Mouse (Mus musculus): ENCODE data around the gene Ces1c. TPM values are rescaled to one million over a fixed set of nuclear protein-coding genes. Genes with fewer than 3 reads are reported as not detected.

Ces1c gene
- total and polyA plus RNA-seq, 3 experiments = not detected

- no peak for TF ChIP-seq POLR2A (IDR thresholded peaks at IDR 0.05; ENCODE audit: low read depth, low read length)
Measured at GRCm38 (mm10) chr8:93151401-93151800, 20.3 kb upstream of the Ces1c start (continued).

- no peak overlapping the region for H3K9ac ChIP-seq (ENCODE audit: insufficient read depth, low read depth)
- in situ Hi-C loops (cut with MboI; ENCODE audit: low pct_ligation_motif_present, low pct_unique_long_range_greater_than_20kb, low sequenced_read_pairs) (no loop called here), dilution Hi-C loops (cut with MboI; ENCODE audit: extremely low pct_ligation_motif_present, extremely low pct_unique_long_range_greater_than_20kb, low sequenced_read_pairs) (no loop called here)
- H3K4me1 ChIP-seq (ENCODE audit: control insufficient read depth in 1 of 2, insufficient read depth in 2 of 2) = no peaks in the 10 kb centered on the region
- no peak for DNase-seq (ENCODE audit: extremely low read depth)
- no peak overlapping the region for H3K27ac ChIP-seq (ENCODE audit: insufficient read depth, low read depth)
- TF ChIP-seq IRF4 (IDR thresholded peaks at IDR 0.05; ENCODE audit: low read depth, low read length) (no peak), TBP (conservative IDR thresholded peaks at IDR 0.05; ENCODE audit: low read depth, low read length) (no peak), GABPA (IDR thresholded peaks at IDR 0.05; ENCODE audit: insufficient replicate concordance, low read depth, low read length) (no peak), HCFC1 (IDR thresholded peaks at IDR 0.05; ENCODE audit: low read depth, low read length) (no peak), KAT2A (IDR thresholded peaks at IDR 0.05; ENCODE audit: insufficient replicate concordance, low read length) (no peak), EP300 (IDR thresholded peaks at IDR 0.05; ENCODE audit: low read length) (no peak), MEF2A (IDR thresholded peaks at IDR 0.05; ENCODE audit: borderline replicate concordance, low read depth, low read length) (no peak), MYC (IDR thresholded peaks at IDR 0.05; ENCODE audit: low read depth, low read length) (no peak), ELF1 (IDR thresholded peaks at IDR 0.05; ENCODE audit: low read depth, low read length) (no peak), USF1 (IDR thresholded peaks at IDR 0.05; ENCODE audit: low read depth, low read length) (no peak), MXI1 (IDR thresholded peaks at IDR 0.05; ENCODE audit: low read depth, low read length) (no peak), UBTF (IDR thresholded peaks at IDR 0.05; ENCODE audit: low read depth, low read length) (no peak)
- peaks cover 9% of the 10 kb centered on the region for H3K27me3 ChIP-seq (replicated peaks)
- H3K4me3 ChIP-seq (replicated peaks in 1 of 3; ENCODE audit: low read depth in 2 of 3, low read length in 2 of 3, poor library complexity in 1 of 3) = no peak overlapping the region
- H3K4me2 ChIP-seq (ENCODE audit: insufficient read depth, low read depth, poor library complexity, severe bottlenecking) = no peak overlapping the region
- no peaks in the 10 kb centered on the region for H3K79me2 ChIP-seq (replicated peaks; ENCODE audit: control insufficient read depth, extremely low read depth, insufficient read depth, poor library complexity, severe bottlenecking)
- H3K36me3 ChIP-seq (replicated peaks in 1 of 2; ENCODE audit: control insufficient read depth in 1 of 2, insufficient read depth in 1 of 2, low read length in 1 of 2) = no peaks in the 10 kb centered on the region
- H3K9me3 ChIP-seq (replicated peaks; ENCODE audit: low read length) = no peaks in the 10 kb centered on the region
Measured at GRCm38 (mm10) chr8:93147331-93147730, 16.2 kb upstream of the Ces1c start.

GRCm38 (mm10) chr8:93140696-93141095, 9.6 kb upstream of the Ces1c start:
- Histone ChIP-seq H3K79me2 (replicated peaks; ENCODE audit: control insufficient read depth, extremely low read depth, insufficient read depth, poor library complexity, severe bottlenecking) (no peaks in the 10 kb centered on the region), H3K4me2 (ENCODE audit: insufficient read depth, low read depth, poor library complexity, severe bottlenecking) (no peak overlapping the region), H3K4me3 (replicated peaks in 1 of 3; ENCODE audit: low read depth in 2 of 3, low read length in 2 of 3, poor library complexity in 1 of 3) (no peak overlapping the region), H3K4me1 (ENCODE audit: control insufficient read depth in 1 of 2, insufficient read depth in 2 of 2) (no peaks in the 10 kb centered on the region), H3K9me3 (replicated peaks; ENCODE audit: low read length) (no peaks in the 10 kb centered on the region), H3K27ac (ENCODE audit: insufficient read depth, low read depth) (no peak overlapping the region), H3K27me3 (replicated peaks) (peaks cover 6% of the 10 kb centered on the region), H3K9ac (ENCODE audit: insufficient read depth, low read depth) (no peak overlapping the region), H3K36me3 (replicated peaks in 1 of 2; ENCODE audit: control insufficient read depth in 1 of 2, insufficient read depth in 1 of 2, low read length in 1 of 2) (no peaks in the 10 kb centered on the region)
- TF ChIP-seq CTCF (conservative IDR thresholded peaks at IDR 0.05 in 1 of 2, IDR thresholded peaks at IDR 0.05 in 1 of 2; ENCODE audit: low read depth in 2 of 2, low read length in 2 of 2) = peak; percentile 53 to 58
- TF ChIP-seq RAD21 (IDR thresholded peaks at IDR 0.05; ENCODE audit: low read depth, low read length) = peak; percentile 30
- no peak for TF ChIP-seq MYC (IDR thresholded peaks at IDR 0.05; ENCODE audit: low read depth, low read length)
- peak; percentile 24 for DNase-seq (ENCODE audit: extremely low read depth)
- in situ Hi-C loops (cut with MboI; ENCODE audit: low pct_ligation_motif_present, low pct_unique_long_range_greater_than_20kb, low sequenced_read_pairs) (no loop called here), dilution Hi-C loops (cut with MboI; ENCODE audit: extremely low pct_ligation_motif_present, extremely low pct_unique_long_range_greater_than_20kb, low sequenced_read_pairs) (no loop called here)
